ENCODE assay signal across 9 mouse cellular contexts in the genomic region with DNA sequence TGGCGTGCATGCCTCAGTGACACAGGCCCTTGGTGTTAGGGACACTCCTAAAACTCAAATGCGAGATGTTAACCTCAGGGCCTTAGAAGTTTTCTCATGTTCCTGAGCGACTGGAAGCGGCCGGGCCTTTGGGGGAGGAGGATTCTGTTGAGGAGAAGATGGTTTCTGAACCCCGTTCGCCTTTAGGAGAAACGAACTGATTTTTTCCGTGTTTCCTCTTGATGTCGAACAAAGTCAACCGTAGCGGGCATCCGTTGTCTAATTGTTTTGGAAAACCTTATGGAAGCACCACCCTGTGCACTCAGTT. TPM values are rescaled to one million over a fixed set of nuclear protein-coding genes. Genes with fewer than 3 reads are reported as not detected.
DNase-seq lines count a peak whose midpoint lies in the region; ATAC-seq and TF ChIP-seq lines count a peak whose summit lies in the region.
"Had no signal": no experiment of that assay in that cellular context is flagged by ENCODE, and none has a peak within 500 bp of the region (broad histone marks: within the 10 kb centered on the region; RNA-seq: fewer than 3 reads in every experiment).

No protein-coding gene starts in this region.

- no peak for DNase-seq in heart, postnatal 36 days
- peak; percentile 63 for DNase-seq in MEL (ENCODE audit: low read depth, low spot score)
- no peak for DNase-seq in midbrain, embryonic 11.5 days (ENCODE audit: low spot score, missing footprints)
- DNase-seq in thymus, postnatal 25 days = no peak
- no peak for DNase-seq in left cerebral cortex, postnatal 10 days (ENCODE audit: extremely low spot score in 1 of 2, low spot score in 2 of 2)
- DNase-seq in kidney, adult 9 months = no peak

- intact Hi-C loops in heart, postnatal 36 days (cut with DNase I) = loop anchor here (2.0 kb wide), 2 partner anchors 67 to 137 kb away; partner anchors contain the start of gene Ssb
- intact Hi-C loops in left cerebral cortex, postnatal 10 days (cut with DNase I) = no loop called here

- peak overlapping the region; percentile 98 for H3K4me3 ChIP-seq in heart, embryonic 15.5 days
- peak overlapping the region; percentile 91 to 95 for H3K4me3 ChIP-seq in MEL (ENCODE audit: control insufficient read depth in 1 of 2, insufficient read depth in 1 of 2, low read depth in 2 of 2, low read length in 2 of 2)
- peak overlapping the region; percentile 97 for H3K4me3 ChIP-seq in hindbrain, embryonic 12.5 days
- peak overlapping the region; percentile 95 for H3K4me3 ChIP-seq in midbrain, embryonic 11.5 days (ENCODE audit: low read depth, low read length)

- H3K79me2 ChIP-seq in MEL (ENCODE audit: control insufficient read depth, insufficient read depth, low read length, poor library complexity) = peaks cover 33% of the 10 kb centered on the region

- ATAC-seq in heart, embryonic 15.5 days (replicated peaks; ENCODE audit: insufficient number of reproducible peaks, insufficient read depth, low FRiP score, low read depth) = no peak
- no peak for ATAC-seq in hindbrain, embryonic 12.5 days (ENCODE audit: low FRiP score)
- no peak for ATAC-seq in midbrain, embryonic 11.5 days (ENCODE audit: low FRiP score)

- H3K9ac ChIP-seq in heart, embryonic 15.5 days = peak overlapping the region; percentile 89
- peak overlapping the region; percentile 95 for H3K9ac ChIP-seq in MEL (ENCODE audit: control insufficient read depth, low read depth, low read length, poor library complexity, severe bottlenecking)
- H3K9ac ChIP-seq in hindbrain, embryonic 12.5 days = peak overlapping the region; percentile 90
- H3K9ac ChIP-seq in midbrain, embryonic 11.5 days (ENCODE audit: low read length) = peak overlapping the region; percentile 84

- TF ChIP-seq EP300 in MEL (IDR thresholded peaks at IDR 0.05; ENCODE audit: low read depth in 1 of 2, low read length in 2 of 2) = no peak

- no peaks in the 10 kb centered on the region for H3K27me3 ChIP-seq in heart, embryonic 15.5 days
- H3K27me3 ChIP-seq in MEL (ENCODE audit: control insufficient read depth in 1 of 2, insufficient read depth in 2 of 2, low read length in 2 of 2) = peaks cover 8 to 13% of the 10 kb centered on the region in 2 experiments
- peaks cover 19% of the 10 kb centered on the region for H3K27me3 ChIP-seq in hindbrain, embryonic 12.5 days
- H3K27me3 ChIP-seq in midbrain, embryonic 11.5 days (ENCODE audit: control insufficient read depth, insufficient read depth, low read length) = no peaks in the 10 kb centered on the region
- H3K27me3 ChIP-seq: Patski had no signal

- H3K9me3 ChIP-seq in heart, embryonic 15.5 days (replicated peaks) = no peaks in the 10 kb centered on the region
- no peaks in the 10 kb centered on the region for H3K9me3 ChIP-seq in MEL (replicated peaks; ENCODE audit: insufficient read depth, low read length)
- H3K9me3 ChIP-seq in hindbrain, embryonic 12.5 days (replicated peaks) = no peaks in the 10 kb centered on the region
- no peaks in the 10 kb centered on the region for H3K9me3 ChIP-seq in midbrain, embryonic 11.5 days (ENCODE audit: control insufficient read depth, low read length)

- no peaks in the 10 kb centered on the region for H3K36me3 ChIP-seq in heart, embryonic 15.5 days
- H3K36me3 ChIP-seq in MEL (ENCODE audit: control insufficient read depth in 1 of 2, insufficient read depth in 2 of 2, low read length in 2 of 2) = peaks cover 6 to 15% of the 10 kb centered on the region in 2 experiments
- H3K36me3 ChIP-seq in hindbrain, embryonic 12.5 days = no peaks in the 10 kb centered on the region
- no peaks in the 10 kb centered on the region for H3K36me3 ChIP-seq in midbrain, embryonic 11.5 days (ENCODE audit: control insufficient read depth, insufficient read depth, low read length)

- TF ChIP-seq CTCF in MEL (IDR thresholded peaks at IDR 0.05 in 2 of 3, conservative IDR thresholded peaks at IDR 0.05 in 1 of 3; ENCODE audit: control insufficient read depth in 1 of 3, insufficient read depth in 1 of 3, low read depth in 2 of 3, low read length in 3 of 3, poor library complexity in 1 of 3, severe bottlenecking in 1 of 3) = no peak

- no peak for TF ChIP-seq RAD21 in MEL (IDR thresholded peaks at IDR 0.05; ENCODE audit: low read depth, low read length)

- H3K4me1 ChIP-seq in heart, embryonic 15.5 days (replicated peaks) = peaks cover 11% of the 10 kb centered on the region
- peaks cover 0 to 5% of the 10 kb centered on the region in 2 experiments; a peak in 3 of 4 replicates for H3K4me1 ChIP-seq in MEL (ENCODE audit: control insufficient read depth in 1 of 2, insufficient read depth in 2 of 2, low read length in 2 of 2)
- H3K4me1 ChIP-seq in hindbrain, embryonic 12.5 days = peaks cover 7% of the 10 kb centered on the region; the same call in 1 of the 2 replicates
- peaks cover 3% of the 10 kb centered on the region for H3K4me1 ChIP-seq in midbrain, embryonic 11.5 days (ENCODE audit: control insufficient read depth, insufficient read depth, low read length)

- WGBS in heart, embryonic 15.5 days = 0% methylated on average over 13 of the region's 13 CpGs
- 2% methylated on average over 13 of the region's 13 CpGs for WGBS in hindbrain, embryonic 12.5 days
- under 1% methylated on average over 13 of the region's 13 CpGs for WGBS in midbrain, embryonic 11.5 days

- TF ChIP-seq POLR2A in MEL (IDR thresholded peaks at IDR 0.05; ENCODE audit: control insufficient read depth in 1 of 2, insufficient read depth in 1 of 2, low read depth in 1 of 2, low read length in 2 of 2, poor library complexity in 1 of 2) = no peak; a peak in 1 of 4 replicates

- peak overlapping the region; percentile 72 for H3K4me2 ChIP-seq in heart, embryonic 15.5 days
- peak overlapping the region; percentile 80 for H3K4me2 ChIP-seq in hindbrain, embryonic 12.5 days (replicated peaks)
- H3K4me2 ChIP-seq in midbrain, embryonic 11.5 days = peak overlapping the region; percentile 90

- peak overlapping the region; percentile 94 for H3K27ac ChIP-seq in heart, embryonic 15.5 days
- peak overlapping the region; percentile 82 for H3K27ac ChIP-seq in MEL (ENCODE audit: control insufficient read depth, low read depth, low read length)
- H3K27ac ChIP-seq in hindbrain, embryonic 12.5 days = peak overlapping the region; percentile 90; the same call in 1 of the 2 replicates
- H3K27ac ChIP-seq in midbrain, embryonic 11.5 days (ENCODE audit: low read depth, low read length) = peak overlapping the region; percentile 68; the same call in 1 of the 2 replicates

TF ChIP-seq in MEL, 35 proteins besides CTCF, POLR2A, EP300 and RAD21:
- TF ChIP-seq TAL1 (IDR thresholded peaks at IDR 0.05; ENCODE audit: low read length) (no peak), GATA1 (IDR thresholded peaks at IDR 0.05; ENCODE audit: low read depth, low read length) (no peak)

RNA-seq across cellular contexts. Expression of gene Ppig, which starts 1.1 kb away (rescaled TPM):
- 83.5 and 98.4 TPM in 2 replicates for polyA plus RNA-seq in heart, embryonic 15.5 days (2015; fragmentation: Nextera tagmentation; extraction: Ambion mirVana)
- 10 to 100 TPM; 35.7 to 38.8 TPM for total RNA-seq in heart, postnatal 36 days (2021)
- total RNA-seq in MEL (2012; rRNA removed) = 12.5 and 13.5 TPM in 2 replicates
- polyA plus RNA-seq in MEL (2012; ENCODE audit: insufficient read depth in 1 of 2, insufficient read length in 2 of 2, low read depth in 1 of 2, low replicate concordance in 2 of 2, missing spikeins in 1 of 2) = 100 to 1,000 TPM; 115 to 132 TPM
- 140 and 174 TPM in 2 replicates for polyA plus RNA-seq in hindbrain, embryonic 12.5 days (2016; fragmentation: Nextera tagmentation; extraction: Ambion mirVana)
- polyA plus RNA-seq in midbrain, embryonic 11.5 days (2014; fragmentation: Nextera tagmentation; extraction: Ambion mirVana) = 128 and 155 TPM in 2 replicates
- total RNA-seq in left cerebral cortex, postnatal 10 days (2021) = 10 to 100 TPM; 55.4 to 59.5 TPM

RNA-seq across cellular contexts. Expression of gene Fastkd1, which starts 10.2 kb away (rescaled TPM):
- polyA plus RNA-seq in heart, embryonic 15.5 days (2015; fragmentation: Nextera tagmentation; extraction: Ambion mirVana) = 18.8 and 19.0 TPM in 2 replicates
- 10 to 100 TPM; 27.2 to 35.9 TPM for total RNA-seq in heart, postnatal 36 days (2021)
- total RNA-seq in MEL (2012; rRNA removed) = 8.9 and 9.8 TPM in 2 replicates
- 10 to 100 TPM in 1 of 2 experiments, not detected in 1; 15.7 TPM for polyA plus RNA-seq in MEL (2012; ENCODE audit: insufficient read depth in 1 of 2, insufficient read length in 2 of 2, low read depth in 1 of 2, low replicate concordance in 2 of 2, missing spikeins in 1 of 2)
- 15.6 and 16.1 TPM in 2 replicates for polyA plus RNA-seq in hindbrain, embryonic 12.5 days (2016; fragmentation: Nextera tagmentation; extraction: Ambion mirVana)
- 21.0 and 21.8 TPM in 2 replicates for polyA plus RNA-seq in midbrain, embryonic 11.5 days (2014; fragmentation: Nextera tagmentation; extraction: Ambion mirVana)
- 10 to 100 TPM; 20.6 to 21.6 TPM for total RNA-seq in left cerebral cortex, postnatal 10 days (2021)

RNA-seq across cellular contexts. Expression of gene Klhl41, which starts 53.6 kb away (rescaled TPM):
- polyA plus RNA-seq in heart, embryonic 15.5 days (2015; fragmentation: Nextera tagmentation; extraction: Ambion mirVana) = 15.0 and 23.9 TPM in 2 replicates
- total RNA-seq in heart, postnatal 36 days (2021) = 10 to 100 TPM; 66.9 to 77.0 TPM
- total RNA-seq in MEL (2012; rRNA removed) = 0.10 and 0.12 TPM in 2 replicates
- polyA plus RNA-seq in MEL (2012; ENCODE audit: insufficient read depth in 1 of 2, insufficient read length in 2 of 2, low read depth in 1 of 2, low replicate concordance in 2 of 2, missing spikeins in 1 of 2) = under 1 TPM in 1 of 2 experiments, not detected in 1; 0.04 TPM
- 1.5 and 4.2 TPM in 2 replicates for polyA plus RNA-seq in hindbrain, embryonic 12.5 days (2016; fragmentation: Nextera tagmentation; extraction: Ambion mirVana)
- 0.12 and 0.40 TPM in 2 replicates for polyA plus RNA-seq in midbrain, embryonic 11.5 days (2014; fragmentation: Nextera tagmentation; extraction: Ambion mirVana)
- 1 to 10 TPM; 1.7 TPM for total RNA-seq in left cerebral cortex, postnatal 10 days (2021)
